Mouse (Mus musculus) liver, embryonic 11.5 days (tissue): ENCODE measurements at regions not wholly inside any gene's neighbourhood (a gene's known extent, or its start where the extent isn't known, plus 50 kb on each side); places are given as distances from the start of the nearest gene placed in this dataset.

Source experiments
- ATAC-seq: fragments of 200-750 bp; cut with Nextera tagmentation; replicated peaks from 2 replicates; pipeline ENCODE4 v1.8.0; 2017; ENCODE audit warnings: moderate number of reproducible peaks, mild to moderate bottlenecking, moderate TSS enrichment, moderate library complexity; ENCODE audit not compliant: low FRiP score
- DNase-seq: peaks from one replicate; pipeline ENCODE4 v3.0.0-alpha.2; 2017; ENCODE audit warnings: low spot score
- H3K27ac ChIP-seq: fragments of 300-500 bp; sonication (generic); 2 replicates; pipeline ENCODE4 v1.5.1; 2014; ENCODE audit warnings: mild to moderate bottlenecking, low read depth, low read length, control low read depth
- H3K27me3 ChIP-seq: fragments of 300-500 bp; sonication (generic); replicated peaks from 2 replicates; pipeline ENCODE4 v1.6.1; 2014; ENCODE audit warnings: low read length, mixed read lengths; ENCODE audit not compliant: control insufficient read depth, insufficient read depth
- H3K36me3 ChIP-seq: fragments of 300-500 bp; sonication (generic); 2 replicates; pipeline ENCODE4 v1.6.1; 2014; ENCODE audit warnings: mild to moderate bottlenecking, low read length, moderate library complexity, mixed read lengths; ENCODE audit not compliant: control insufficient read depth, insufficient read depth
- H3K4me1 ChIP-seq: fragments of 300-500 bp; sonication (generic); replicated peaks from 2 replicates; pipeline ENCODE4 v1.6.1; 2014; ENCODE audit warnings: low read length, mixed read lengths; ENCODE audit not compliant: control insufficient read depth, insufficient read depth
- H3K4me2 ChIP-seq: fragments of 300-500 bp; sonication (generic); 2 replicates; pipeline ENCODE4 v1.6.1; 2014; ENCODE audit warnings: mild to moderate bottlenecking, control low read depth, moderate library complexity
- H3K4me3 ChIP-seq: fragments of 300-500 bp; sonication (generic); 2 replicates; pipeline ENCODE4 v1.5.1; 2014; ENCODE audit warnings: low read depth, low read length, control low read depth
- H3K9ac ChIP-seq: fragments of 300-500 bp; sonication (generic); 2 replicates; pipeline ENCODE4 v1.6.1; 2014; ENCODE audit warnings: low read depth, low read length, control low read depth
- H3K9me3 ChIP-seq: fragments of 300-500 bp; sonication (generic); 2 replicates; pipeline ENCODE4 v1.6.1; 2016; ENCODE audit warnings: low read length, inconsistent platforms, mixed read lengths; ENCODE audit not compliant: control insufficient read depth
- WGBS: fragments of 180-500 bp; shearing (Covaris S2); extraction: QIAGEN DNeasy Blood & Tissue Kit; methylation state at CpG from one replicate; pipeline ENCODE4 v1.1.7; 2014; 5-methylcytosine and 5-hydroxymethylcytosine counted together

DNA sequence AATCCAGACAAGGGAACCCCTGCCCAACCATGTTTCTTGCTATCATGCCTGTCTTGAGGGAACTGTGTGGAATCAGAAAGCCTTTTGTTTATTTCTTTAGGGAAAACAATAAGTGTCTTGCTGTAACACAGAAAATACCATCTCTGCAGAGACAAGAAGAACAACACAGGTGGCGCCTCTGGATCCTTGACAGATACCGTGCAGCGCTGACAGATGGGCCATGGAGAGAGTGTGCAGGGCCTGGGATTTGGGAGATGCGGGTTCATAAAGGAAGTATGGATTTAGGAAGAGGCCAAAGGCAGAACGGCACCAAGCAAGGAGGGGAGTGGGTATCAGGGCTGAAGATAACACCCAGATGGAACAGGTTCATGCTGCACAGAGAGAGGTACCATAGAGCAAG is 209.3 kb downstream of the Drd1 start:
- H3K36me3 ChIP-seq: no peaks in the 10 kb centered on the region
- no peak overlapping the region for H3K4me3 ChIP-seq
- no peaks in the 10 kb centered on the region for H3K27me3 ChIP-seq
- DNase-seq: no peak
- no peak overlapping the region for H3K4me2 ChIP-seq
- no peak overlapping the region for H3K27ac ChIP-seq
- H3K9ac ChIP-seq: no peak overlapping the region
- H3K9me3 ChIP-seq: no peaks in the 10 kb centered on the region
- WGBS: 76% methylated on average over 5 of the region's 5 CpGs
- no peaks in the 10 kb centered on the region for H3K4me1 ChIP-seq
- ATAC-seq: no peak

DNA sequence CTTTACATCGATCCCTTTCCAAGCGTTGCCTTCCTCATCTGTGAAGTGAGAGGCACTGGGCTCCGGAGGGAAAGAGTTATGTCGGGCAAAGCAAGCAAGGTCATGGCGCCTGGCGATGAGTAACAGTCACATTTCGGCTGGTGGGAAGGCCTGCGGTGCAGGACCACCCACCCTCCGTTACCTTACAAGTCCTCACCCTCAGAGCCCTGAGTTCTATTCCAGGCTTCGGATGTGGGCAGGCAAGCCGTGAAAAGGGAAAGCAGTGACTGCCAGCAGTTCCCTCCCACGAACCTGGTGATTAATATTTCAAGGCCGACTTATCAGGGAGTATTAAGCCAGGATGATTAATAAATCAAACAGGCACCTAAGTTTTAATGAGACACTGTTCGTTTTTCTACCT is 209.7 kb downstream of the Drd1 start:
- Histone ChIP-seq H3K4me2 (no peak overlapping the region), H3K27ac (no peak overlapping the region), H3K9ac (no peak overlapping the region), H3K4me1 (no peaks in the 10 kb centered on the region), H3K4me3 (no peak overlapping the region), H3K27me3 (no peaks in the 10 kb centered on the region), H3K9me3 (no peaks in the 10 kb centered on the region), H3K36me3 (no peaks in the 10 kb centered on the region)
- DNase-seq: no peak
- 81% methylated on average over 14 of the region's 14 CpGs for WGBS
- ATAC-seq: no peak

DNA sequence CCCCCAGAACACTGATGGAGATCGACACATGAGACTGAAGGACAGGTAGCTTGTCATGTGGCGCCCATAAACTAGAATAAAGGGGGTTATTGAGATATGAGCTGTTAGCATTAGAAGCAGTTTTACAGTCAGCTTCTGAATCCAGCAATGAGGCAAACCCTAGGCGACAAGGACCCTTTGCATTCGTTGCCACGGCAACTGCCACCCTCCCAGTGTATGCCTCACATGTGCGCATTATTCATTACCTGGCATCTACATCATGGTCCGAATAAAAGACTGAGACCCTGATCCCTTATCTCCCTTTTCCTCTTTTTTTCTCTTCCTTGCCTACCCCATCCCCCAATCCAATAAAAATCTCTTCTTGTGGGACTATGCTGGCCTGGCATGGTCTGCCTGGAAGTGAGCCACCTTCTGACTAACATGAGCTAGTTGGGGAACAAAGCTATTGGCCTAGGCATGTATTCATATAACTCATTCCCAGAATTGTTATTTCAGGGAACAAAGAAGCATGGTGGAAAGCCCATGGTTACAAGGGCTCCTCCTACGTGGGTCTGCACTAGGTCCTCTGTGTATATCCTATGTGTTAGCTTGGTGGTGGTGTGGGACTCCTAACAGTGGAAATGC is 229.4 kb downstream of the Drd1 start:
- no peaks in the 10 kb centered on the region for H3K4me1 ChIP-seq
- no peak for DNase-seq
- H3K4me3 ChIP-seq: no peak overlapping the region
- H3K27me3 ChIP-seq: no peaks in the 10 kb centered on the region
- ATAC-seq: no peak
- H3K36me3 ChIP-seq: no peaks in the 10 kb centered on the region
- H3K27ac ChIP-seq: no peak overlapping the region
- no peaks in the 10 kb centered on the region for H3K9me3 ChIP-seq
- 70% methylated on average over 8 of the region's 8 CpGs for WGBS
- H3K4me2 ChIP-seq: no peak overlapping the region
- no peak overlapping the region for H3K9ac ChIP-seq

DNA sequence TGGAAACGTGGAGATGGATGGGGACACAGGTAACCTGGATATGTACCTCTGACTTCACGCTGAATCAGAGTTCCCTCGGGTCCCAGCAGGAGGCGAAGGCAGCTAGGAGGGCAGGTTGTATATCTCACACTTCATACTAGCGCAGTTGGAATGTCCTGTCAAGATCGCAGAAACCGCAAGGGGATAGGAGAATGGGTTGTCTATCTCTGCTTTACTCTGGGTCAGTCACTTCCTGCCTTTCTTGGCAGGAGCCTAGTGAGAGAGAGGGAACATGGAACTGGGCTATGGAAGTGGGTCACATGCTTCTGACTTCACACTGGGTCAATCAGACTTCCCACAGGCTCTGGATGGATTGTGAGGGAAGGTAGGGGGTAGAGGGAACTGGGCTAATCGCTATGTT is 233.4 kb downstream of the Drd1 start:
- Histone ChIP-seq H3K9me3 (no peaks in the 10 kb centered on the region), H3K36me3 (no peaks in the 10 kb centered on the region), H3K4me1 (no peaks in the 10 kb centered on the region), H3K27me3 (no peaks in the 10 kb centered on the region), H3K4me3 (no peak overlapping the region), H3K9ac (no peak overlapping the region), H3K4me2 (no peak overlapping the region), H3K27ac (no peak overlapping the region)
- 64% methylated on average over 8 of the region's 8 CpGs for WGBS
- ATAC-seq (no peak), DNase-seq (no peak)

DNA sequence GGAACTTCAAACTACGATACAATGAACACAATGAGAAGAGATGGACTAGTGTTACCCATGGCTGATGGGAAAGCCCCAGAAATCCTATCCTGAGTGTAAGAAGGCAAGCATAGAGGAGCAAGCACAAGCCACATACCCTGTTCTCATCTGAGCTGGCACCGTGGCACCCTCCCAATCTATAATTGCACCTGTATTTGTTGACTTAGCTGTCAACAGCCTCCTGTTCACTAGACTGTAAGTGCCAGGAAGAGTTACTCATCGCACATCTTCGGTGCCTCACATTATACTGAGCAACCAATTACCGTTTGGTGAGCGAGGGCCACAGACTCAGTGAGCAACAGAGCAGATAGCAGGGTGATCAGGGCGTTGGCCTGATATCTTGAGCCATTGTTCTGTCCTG is 239.9 kb downstream of the Drd1 start:
- H3K4me3 ChIP-seq: no peak overlapping the region
- no peak overlapping the region for H3K9ac ChIP-seq
- no peak overlapping the region for H3K27ac ChIP-seq
- H3K4me1 ChIP-seq: no peaks in the 10 kb centered on the region
- no peaks in the 10 kb centered on the region for H3K36me3 ChIP-seq
- 77% methylated on average over 7 of the region's 7 CpGs for WGBS
- no peak for ATAC-seq
- H3K9me3 ChIP-seq: no peaks in the 10 kb centered on the region
- no peak overlapping the region for H3K4me2 ChIP-seq
- H3K27me3 ChIP-seq: no peaks in the 10 kb centered on the region
- DNase-seq: no peak

DNA sequence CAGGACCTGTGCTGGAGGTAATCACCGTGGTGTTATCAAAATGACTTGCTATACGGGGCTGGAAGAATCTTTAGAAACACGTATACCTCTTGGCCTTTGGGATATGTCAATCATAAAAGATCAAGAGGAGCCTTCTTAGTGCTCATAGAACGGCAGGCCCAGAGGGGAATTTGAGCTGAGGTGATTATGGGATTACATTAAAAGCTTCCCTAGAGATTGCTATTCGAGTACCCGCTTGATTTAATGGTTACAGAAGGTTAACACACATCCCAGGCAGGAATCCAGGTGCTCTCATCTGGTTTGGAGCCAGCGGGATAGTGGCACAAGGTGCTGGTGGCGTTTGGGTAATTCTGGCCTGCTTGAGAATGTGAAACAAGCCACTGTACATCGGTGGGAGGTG is 241.4 kb downstream of the Drd1 start:
- Histone ChIP-seq H3K36me3 (no peaks in the 10 kb centered on the region), H3K9ac (no peak overlapping the region), H3K4me1 (no peaks in the 10 kb centered on the region), H3K27me3 (no peaks in the 10 kb centered on the region), H3K9me3 (no peaks in the 10 kb centered on the region), H3K4me2 (no peak overlapping the region), H3K4me3 (no peak overlapping the region), H3K27ac (no peak overlapping the region)
- DNase-seq (no peak), ATAC-seq (no peak)
- WGBS: 70% methylated on average over 9 of the region's 9 CpGs

DNA sequence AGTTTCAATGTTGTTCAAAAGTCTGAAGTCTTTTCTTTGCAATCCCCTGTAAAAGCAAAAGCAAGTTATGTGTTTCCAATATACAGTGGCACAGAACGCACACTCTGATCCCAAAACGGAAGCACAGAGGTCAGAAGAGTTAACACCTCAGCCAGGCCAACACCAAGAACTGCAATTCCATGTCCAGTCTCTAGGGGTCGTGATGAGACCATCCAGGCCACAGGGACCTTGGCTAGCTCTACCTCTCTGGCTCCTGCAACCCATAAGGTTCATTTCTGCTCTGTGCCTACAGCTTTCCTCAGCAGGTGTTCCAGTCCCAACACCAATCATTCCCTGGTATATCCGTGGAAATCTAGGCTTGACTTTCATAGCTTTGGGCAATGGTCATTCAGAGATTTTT is 243.6 kb downstream of the Drd1 start:
- Histone ChIP-seq H3K4me1 (no peaks in the 10 kb centered on the region), H3K9me3 (no peaks in the 10 kb centered on the region), H3K27ac (no peak overlapping the region), H3K36me3 (no peaks in the 10 kb centered on the region), H3K4me2 (no peak overlapping the region), H3K4me3 (no peak overlapping the region), H3K9ac (no peak overlapping the region), H3K27me3 (no peaks in the 10 kb centered on the region)
- DNase-seq (no peak), ATAC-seq (no peak)
- WGBS: 29% methylated on average over 4 of the region's 4 CpGs

DNA sequence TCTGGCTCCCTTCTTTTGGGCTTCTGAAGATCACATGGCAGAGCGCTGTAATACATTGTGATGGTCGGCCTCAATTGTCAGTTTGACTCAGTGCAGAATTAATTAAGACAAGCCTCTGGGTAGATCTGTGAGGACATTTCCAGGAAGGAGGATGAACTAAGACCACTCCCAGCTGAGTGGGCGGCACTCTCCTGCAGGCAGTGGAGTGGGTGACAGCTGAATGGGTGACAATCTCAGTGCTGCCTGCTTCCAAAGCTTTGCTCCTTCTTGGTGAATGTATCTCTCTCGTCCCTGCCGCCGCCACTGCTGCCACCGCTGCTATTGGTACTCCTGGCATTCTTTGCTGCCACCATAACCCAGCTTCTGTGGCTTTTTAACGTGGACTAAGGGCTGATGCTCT is 244.4 kb downstream of the Drd1 start:
- Histone ChIP-seq H3K36me3 (no peaks in the 10 kb centered on the region), H3K4me2 (no peak overlapping the region), H3K9ac (no peak overlapping the region), H3K27ac (no peak overlapping the region), H3K4me3 (no peak overlapping the region), H3K4me1 (no peaks in the 10 kb centered on the region), H3K9me3 (no peaks in the 10 kb centered on the region), H3K27me3 (no peaks in the 10 kb centered on the region)
- no peak for ATAC-seq
- no peak for DNase-seq
- WGBS: 70% methylated on average over 8 of the region's 8 CpGs

DNA sequence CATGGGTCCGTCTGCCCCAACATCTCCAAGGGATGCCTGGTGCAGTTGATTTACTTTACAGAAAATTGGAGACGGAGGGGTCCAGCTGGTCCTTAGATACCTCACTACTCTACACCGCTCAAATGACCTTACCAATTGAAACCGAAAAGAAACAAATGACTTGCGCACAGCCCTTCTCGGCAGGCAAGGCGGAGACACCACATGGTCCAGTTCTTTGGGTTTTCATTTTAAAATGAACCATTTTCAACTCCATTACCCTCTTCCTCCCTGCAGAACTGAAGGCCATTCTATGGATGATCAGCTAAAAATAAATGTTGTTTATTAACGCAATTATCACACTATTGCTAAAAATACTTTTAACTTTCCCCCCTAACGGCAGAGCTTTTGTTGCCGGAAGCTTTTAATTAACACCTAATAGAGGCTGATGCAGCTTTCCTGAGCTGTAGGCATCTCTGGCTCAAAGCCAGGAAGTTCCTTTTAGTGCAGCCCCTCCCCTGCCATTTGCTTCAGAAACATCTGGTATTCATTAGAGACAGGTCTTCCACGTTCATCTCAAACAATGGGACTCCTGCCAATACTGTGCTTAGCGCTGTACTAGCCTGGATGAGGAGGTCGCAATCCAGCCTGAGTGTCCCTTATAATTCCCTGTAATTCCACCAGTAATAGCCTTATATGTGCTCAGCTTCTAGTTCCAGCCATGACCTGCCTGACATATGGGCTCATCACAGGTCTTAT is 247.5 kb downstream of the Drd1 start:
- Histone ChIP-seq H3K4me2 (no peak overlapping the region), H3K36me3 (no peaks in the 10 kb centered on the region), H3K4me3 (no peak overlapping the region), H3K27me3 (no peaks in the 10 kb centered on the region), H3K4me1 (no peaks in the 10 kb centered on the region), H3K9ac (no peak overlapping the region), H3K9me3 (no peaks in the 10 kb centered on the region), H3K27ac (no peak overlapping the region)
- DNase-seq (no peak), ATAC-seq (no peak)
- 56% methylated on average over 13 of the region's 13 CpGs for WGBS
